Mouse (Mus musculus): Measurements from ENCODE around the gene Ldlrap1. TPM values are rescaled to one million over a fixed set of nuclear protein-coding genes. Genes with fewer than 3 reads are reported as not detected.
"Not testable (repeated sequence)": the region's sequence is repeated elsewhere in the genome, so short reads cannot be mapped to it uniquely, and the experiment has no call there.

Gene Ldlrap1
- total RNA-seq, 2 experiments from 2014 or later = 5.7 to 6.6 TPM

DNA sequence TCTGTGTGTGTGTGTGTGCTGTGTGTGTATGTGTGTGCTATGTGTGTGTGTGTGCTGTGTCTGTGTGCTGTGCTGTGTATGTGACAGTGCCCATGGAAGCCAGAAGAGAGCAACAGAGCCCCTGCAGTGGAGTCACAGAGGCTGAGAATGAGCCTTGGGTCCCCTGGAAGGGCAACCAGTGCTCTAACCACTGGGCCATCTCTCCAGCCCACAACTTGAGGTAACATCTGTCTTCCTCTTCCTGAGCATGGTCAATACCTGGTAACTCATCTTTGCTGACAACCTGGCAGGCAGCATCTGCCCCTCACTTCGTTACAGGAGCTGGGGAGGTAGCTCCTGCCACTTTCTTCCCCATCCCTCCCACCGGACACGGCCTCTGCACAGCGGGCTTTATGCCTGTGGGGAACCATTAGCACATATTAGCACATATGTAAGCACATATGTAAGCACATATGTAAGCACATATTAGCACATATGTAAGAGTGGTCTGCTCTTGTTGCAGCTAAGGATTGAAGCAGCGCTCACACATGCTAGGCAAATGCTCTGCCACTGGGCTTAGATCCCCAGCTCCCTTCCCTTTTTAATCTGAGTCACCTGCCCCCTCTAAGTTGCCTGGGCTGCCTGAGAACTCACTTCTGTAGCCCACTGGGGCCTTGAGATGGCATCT lies 28.1 kb upstream of the Ldlrap1 start:
- DNase-seq = no peak
- no peak for TF ChIP-seq CTCF (IDR thresholded peaks at IDR 0.05)
- intact Hi-C loops (cut with DNase I) = no loop called here
- no peak overlapping the region for H3K4me3 ChIP-seq
- no peak overlapping the region for H3K27ac ChIP-seq

DNA sequence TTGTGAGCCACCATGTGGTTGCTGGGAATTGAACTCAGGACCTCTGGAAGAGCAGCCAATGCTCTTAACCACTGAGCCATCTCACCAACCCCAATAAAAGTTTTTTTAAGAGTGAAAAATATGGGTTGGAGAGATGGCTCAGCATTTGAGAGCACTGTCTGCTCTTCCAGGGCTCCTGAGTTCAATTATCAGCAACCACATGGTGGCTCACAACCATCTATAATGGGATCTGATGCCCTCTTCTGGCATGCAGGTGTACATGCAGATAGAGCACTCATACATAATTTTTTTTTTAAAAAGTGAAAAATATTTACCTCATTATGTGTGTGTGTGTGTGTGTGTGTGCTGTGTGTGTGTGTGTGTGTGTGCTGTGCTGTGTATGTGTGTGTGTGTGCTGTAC lies 27.1 kb upstream of the Ldlrap1 start:
- intact Hi-C loops (cut with DNase I); DNase-seq: not testable (repeated sequence)

DNA sequence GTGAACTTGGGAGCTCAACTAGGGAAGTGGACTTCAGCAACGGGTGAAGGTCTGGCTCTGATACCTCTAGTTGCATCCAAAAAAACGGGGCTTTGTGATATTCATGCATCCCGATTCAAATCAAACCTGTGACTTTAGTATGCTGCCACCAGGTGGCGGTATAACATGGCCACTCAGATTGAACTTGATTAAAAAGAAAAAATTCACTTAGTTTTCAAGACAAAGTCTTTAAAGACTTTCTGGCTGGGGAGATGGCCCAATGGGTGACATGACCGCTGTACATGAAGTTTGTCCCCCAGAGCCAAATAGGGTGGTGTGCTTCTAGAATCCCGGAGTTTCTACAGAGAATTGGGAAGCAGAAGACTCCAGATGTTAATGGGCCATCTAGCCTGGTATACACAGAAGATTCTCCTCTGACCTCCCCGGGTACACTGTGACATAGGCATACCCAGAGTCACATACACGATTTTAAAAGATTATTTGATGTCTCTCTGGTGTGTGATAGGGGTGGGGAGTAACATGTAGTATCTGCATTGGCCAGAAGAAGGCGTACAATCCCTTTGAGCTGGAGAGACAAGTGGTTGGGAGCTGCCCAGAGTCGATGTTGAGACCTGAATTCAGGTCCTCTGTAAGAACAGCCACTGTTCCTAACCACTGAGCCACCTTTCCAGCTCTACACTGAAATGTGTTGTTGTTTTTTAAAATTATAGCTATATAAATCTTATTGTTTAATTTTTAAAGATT lies 25.6 kb upstream of the Ldlrap1 start:
- Histone ChIP-seq H3K27ac (no peak overlapping the region), H3K4me3 (no peak overlapping the region)
- peak; percentile 86 for TF ChIP-seq CTCF (IDR thresholded peaks at IDR 0.05)
- DNase-seq = peak; percentile 57
- intact Hi-C loops (cut with DNase I) = loop anchor here (2.0 kb wide), 1 partner anchor 85 kb away; no protein-coding TSS in a partner anchor

More for the DNA sequence above, 27.1 kb upstream of the Ldlrap1 start:
- not testable (repeated sequence) for H3K4me3 ChIP-seq, H3K27ac ChIP-seq
- TF ChIP-seq CTCF (IDR thresholded peaks at IDR 0.05) = peak; percentile 25; the same call in 1 of the 2 replicates

DNA sequence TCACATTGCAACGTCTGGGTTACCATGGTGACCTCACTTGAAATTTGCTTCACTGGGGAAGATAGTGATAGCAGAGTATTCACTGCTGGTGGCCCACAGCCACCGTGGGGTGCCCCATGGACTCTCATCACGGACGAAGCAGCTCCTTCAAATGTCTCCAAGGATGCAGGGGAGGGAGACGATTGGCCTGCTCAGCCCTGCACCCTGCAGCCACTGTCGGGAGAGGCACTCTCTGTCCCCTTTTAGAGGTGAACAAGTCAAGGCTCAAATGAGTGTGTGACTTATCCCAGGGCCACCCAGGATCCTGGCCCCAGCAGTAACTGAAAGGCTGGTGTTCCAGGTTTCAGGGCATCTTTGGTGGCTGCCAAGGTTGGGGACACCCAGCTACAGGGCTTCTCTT lies 23.9 kb upstream of the Ldlrap1 start:
- no peak overlapping the region for H3K4me3 ChIP-seq
- H3K27ac ChIP-seq = no peak overlapping the region
- DNase-seq = no peak
- no peak for TF ChIP-seq CTCF (IDR thresholded peaks at IDR 0.05)
- intact Hi-C loops (cut with DNase I) = loop anchor here (2.0 kb wide), 1 partner anchor 87 kb away; no protein-coding TSS in a partner anchor

DNA sequence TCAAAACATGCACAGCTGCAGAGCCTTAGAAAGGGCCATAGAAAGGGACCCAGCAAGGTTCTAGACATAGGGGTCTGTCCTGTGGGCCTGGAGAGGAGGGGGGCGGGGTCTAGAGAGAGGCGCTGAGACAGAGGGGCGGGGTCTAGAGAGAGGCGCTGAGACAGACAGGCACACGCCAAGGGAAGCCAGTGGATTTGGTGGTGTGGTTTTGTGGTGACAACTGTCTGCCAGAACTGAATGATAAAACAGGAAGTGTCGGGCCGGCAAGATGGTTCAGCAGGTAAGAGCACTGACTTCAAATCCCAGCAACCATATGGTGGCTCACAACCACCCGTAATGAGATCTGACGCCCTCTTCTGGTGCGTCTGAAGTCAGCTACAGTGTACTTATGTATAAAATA lies 19.1 kb upstream of the Ldlrap1 start:
- no peak overlapping the region for H3K4me3 ChIP-seq
- no peak overlapping the region for H3K27ac ChIP-seq
- no peak for DNase-seq
- intact Hi-C loops (cut with DNase I) = no loop called here
- no peak for TF ChIP-seq CTCF (IDR thresholded peaks at IDR 0.05)

DNA sequence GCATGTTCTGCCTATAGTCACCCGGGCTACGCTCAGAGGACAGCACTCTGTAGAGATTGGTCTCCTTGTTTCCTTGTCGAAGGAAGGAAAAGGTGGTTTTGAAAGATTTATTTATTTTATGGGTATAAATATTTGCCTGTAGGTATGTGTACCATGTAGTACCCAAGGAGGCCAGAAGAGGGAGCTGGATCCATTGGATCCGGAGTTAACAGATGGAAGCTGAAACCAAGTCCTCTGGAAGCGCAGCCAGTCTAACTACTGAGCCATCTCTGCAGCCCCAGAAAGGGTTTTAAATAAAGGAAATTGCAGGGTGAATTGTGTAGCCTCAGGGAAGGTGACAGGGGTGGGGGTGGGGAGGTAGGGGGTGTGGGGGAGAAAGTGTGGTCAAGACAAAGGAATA lies 16.9 kb upstream of the Ldlrap1 start:
- peak; percentile 45 for TF ChIP-seq CTCF (IDR thresholded peaks at IDR 0.05)
- intact Hi-C loops (cut with DNase I) = no loop called here
- no peak for DNase-seq
- H3K27ac ChIP-seq = no peak overlapping the region
- H3K4me3 ChIP-seq = no peak overlapping the region

DNA sequence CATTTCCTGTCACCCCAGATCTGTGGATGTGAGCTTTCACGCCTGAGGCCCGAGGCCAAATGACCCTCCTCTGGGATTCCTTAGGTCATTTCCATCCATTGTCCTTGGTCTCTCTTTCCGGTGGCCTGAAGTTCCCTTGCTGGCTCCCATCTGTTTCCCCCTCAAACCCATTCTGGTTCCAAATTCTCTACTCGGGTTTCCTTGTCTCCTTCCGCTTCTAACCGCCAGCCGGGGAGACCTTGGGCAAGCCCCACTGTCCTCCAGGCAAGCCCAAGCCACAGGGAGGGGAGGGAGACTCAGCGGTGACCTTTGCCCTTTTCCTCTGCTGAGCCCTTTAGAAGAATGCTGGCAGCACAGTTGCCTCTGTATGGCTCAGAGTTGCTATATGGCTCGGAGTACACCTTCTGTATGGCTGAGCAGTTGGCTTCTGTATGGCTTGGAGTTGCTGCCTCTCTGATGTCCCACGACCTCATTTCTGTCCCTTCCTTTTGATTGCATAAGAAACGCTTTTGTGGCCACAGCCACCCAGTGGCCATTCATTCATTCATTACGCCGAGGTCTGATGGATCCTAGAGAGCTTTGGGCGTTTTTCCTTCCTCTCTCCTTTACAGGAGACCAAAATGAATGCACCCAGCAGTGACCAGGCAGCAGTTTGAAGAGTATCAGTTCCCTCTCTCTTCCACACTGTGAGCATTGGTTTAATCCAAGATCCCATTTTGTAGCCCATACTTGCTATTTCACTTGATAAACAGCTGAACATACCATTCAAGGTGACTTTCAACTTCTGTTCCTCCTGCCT lies 11.5 kb upstream of the Ldlrap1 start:
- intact Hi-C loops (cut with DNase I) = no loop called here
- Histone ChIP-seq H3K4me3 (no peak overlapping the region; the same call in 1 of the 2 replicates), H3K27ac (peak overlapping the region; percentile 38; the same call in 1 of the 2 replicates)
- TF ChIP-seq CTCF (IDR thresholded peaks at IDR 0.05) = peak; percentile 5; the same call in 1 of the 2 replicates
- DNase-seq = peak; percentile 51

DNA sequence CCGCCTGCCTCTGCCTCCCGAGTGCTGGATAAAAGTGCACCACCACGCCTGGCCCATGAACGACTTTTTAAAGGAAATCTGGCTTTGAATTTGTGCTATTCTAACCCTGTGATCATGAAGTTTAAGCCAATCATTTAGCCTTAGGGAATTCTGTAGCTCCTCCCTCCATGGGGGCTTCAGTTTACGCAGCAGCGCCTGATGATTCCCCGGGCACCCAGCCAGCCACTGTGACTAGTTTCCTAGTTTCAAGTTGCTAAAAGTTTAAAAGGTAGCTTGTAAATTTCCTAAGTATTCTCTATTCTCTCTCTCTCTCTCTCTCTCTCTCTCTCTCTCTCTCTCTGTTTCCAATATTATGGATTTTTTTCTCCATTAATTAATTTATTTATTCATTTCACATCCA lies 8.4 kb upstream of the Ldlrap1 start:
- Histone ChIP-seq H3K4me3 (no peak overlapping the region), H3K27ac (no peak overlapping the region)
- DNase-seq = no peak
- no peak for TF ChIP-seq CTCF (IDR thresholded peaks at IDR 0.05)
- intact Hi-C loops (cut with DNase I) = no loop called here

DNA sequence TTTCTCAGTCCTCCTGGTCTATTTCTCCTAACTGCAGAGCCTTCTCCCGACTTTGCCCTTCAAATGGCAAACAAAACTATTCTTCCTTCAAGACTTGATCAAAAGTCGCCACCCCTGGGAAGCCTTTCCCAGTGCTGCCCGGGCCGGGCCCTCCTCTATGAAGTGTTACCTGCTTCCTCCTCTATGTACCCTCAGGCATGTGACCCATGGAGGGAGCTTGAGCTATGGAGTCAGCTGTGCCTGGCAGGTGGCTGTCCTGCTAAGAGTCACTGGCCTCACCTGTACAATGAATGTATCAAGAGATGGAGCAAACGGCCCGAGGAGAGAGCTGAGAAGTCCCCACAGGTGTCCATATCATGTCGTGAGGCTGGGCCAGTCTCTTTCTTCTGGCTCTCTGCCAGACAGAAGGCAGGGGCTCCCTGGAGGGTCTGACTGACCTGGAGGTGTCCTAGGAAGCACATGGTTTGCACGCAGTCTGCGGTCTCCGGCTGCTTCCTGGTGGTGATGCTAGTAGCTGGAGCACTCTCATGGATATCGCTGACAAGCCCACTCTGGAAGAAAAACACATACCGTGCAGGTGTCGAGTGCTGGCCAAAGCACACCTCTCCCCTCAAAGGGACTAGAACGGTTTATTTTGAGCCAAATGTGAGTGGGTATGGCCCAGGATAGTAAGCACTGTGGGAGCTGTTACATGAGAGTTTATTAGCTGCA lies 7.6 kb upstream of the Ldlrap1 start:
- TF ChIP-seq CTCF (IDR thresholded peaks at IDR 0.05) = no peak
- Histone ChIP-seq H3K27ac (no peak overlapping the region), H3K4me3 (no peak overlapping the region)
- DNase-seq = no peak
- intact Hi-C loops (cut with DNase I) = no loop called here

DNA sequence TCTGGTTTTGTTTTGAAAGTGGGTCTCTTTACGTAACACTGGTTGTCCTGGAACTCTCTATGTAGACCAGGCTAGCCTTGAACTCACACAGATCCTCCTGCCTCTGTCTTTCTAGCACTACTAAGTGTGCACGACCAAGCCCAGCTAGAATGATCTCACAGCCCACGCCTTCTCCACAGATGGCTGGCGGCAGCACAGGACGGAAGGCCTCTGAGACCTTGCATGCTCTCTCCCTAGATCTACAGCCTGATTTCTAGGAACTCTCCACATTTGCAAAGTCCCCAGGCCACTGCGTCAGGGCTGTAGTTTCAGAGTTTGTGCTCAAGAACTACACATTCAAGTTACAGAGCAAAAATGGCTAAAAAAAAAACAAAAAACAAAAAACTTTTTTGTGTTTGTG lies 6.3 kb upstream of the Ldlrap1 start:
- H3K27ac ChIP-seq = no peak overlapping the region
- H3K4me3 ChIP-seq = no peak overlapping the region
- TF ChIP-seq CTCF (IDR thresholded peaks at IDR 0.05) = no peak
- no peak for DNase-seq
- intact Hi-C loops (cut with DNase I) = no loop called here

DNA sequence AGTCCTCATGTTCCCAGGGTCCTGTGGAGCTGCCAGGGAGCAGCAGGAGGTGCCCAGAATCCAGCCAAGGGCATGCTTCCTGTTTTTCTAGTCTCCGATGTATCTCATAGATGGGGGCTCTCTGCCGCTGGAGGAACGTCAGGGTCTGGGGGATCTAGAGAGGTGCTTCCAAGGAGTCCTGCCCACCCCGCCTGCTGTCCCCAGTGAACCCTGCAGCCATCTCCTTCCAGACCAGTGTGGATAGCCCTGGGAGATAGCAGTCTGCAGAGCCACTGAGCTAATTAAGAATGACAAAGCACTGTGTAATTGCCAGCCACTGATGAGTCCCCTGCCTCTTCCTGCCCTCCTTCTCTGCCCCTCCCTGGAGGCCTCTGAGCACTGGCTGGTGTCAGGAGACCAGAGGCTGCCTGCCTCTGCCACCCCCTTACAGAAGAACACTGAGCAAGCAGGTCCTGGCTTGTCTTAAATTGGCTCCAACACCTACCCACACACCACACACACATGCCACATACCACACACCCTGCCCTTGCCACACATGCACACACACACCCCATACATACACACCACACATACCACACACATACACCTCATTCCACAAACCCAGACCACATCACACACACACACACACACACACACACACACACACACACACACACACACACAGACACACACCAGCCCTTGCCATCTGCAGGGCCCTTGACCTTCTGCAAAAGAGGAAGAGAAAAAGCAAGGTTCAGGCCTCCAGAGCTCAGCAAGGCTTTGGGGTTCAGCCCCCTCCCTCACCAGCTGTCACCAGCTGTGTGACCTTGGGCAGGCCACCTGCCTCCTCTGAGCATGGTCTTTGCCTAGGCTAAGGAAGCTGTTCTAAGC lies 5.2 kb upstream of the Ldlrap1 start:
- Histone ChIP-seq H3K27ac (no peak overlapping the region), H3K4me3 (no peak overlapping the region)
- intact Hi-C loops (cut with DNase I) = no loop called here
- no peak for TF ChIP-seq CTCF (IDR thresholded peaks at IDR 0.05)
- DNase-seq = no peak
